Mouse (Mus musculus) kidney, adult 11 months (tissue): ENCODE results near the gene Pde4dip.

Source experiments
- DNase-seq: peaks from one replicate; pipeline ENCODE4 v3.0.0; 2022

The Pde4dip gene

DNA sequence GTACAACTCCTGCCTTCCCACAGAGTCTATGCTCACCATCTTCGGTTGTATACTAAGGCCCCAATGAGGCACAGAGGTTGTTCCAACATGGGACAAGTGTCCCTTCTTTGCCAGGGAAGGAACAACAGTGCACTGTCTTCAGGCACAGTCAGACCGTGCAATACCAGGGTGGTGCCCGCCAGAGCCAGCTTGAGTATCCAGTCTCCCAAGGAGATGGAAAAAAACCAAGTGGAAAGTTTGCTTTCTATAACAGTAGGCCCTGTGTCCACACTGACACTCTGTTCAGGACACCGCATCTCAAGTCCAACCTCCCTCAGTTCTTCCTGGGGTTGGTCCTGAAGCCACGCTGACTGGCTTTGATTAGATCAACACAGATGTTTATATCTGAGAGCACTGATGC, 87.8 kb downstream of the Pde4dip start:
- DNase-seq = no peak

DNA sequence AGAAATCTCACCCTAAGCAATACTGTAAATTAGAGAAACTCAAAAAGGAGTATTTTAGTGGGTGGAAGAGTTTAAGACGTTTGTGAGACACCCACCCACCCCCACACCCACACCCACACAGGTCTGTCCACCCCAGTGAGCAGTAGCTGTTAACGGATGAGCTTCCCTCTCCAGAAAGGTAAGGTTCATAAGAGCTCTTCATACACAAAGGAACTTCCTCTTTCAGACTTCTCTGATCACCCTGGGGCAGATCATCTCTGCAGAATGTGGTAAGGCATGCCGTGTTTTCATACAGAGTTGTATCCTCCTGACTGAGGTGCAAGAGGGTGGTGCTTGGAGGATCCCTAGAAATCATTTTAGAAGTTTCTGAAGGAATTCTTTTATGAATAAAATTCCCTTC, 88.5 kb downstream of the Pde4dip start:
- DNase-seq = no peak

DNA sequence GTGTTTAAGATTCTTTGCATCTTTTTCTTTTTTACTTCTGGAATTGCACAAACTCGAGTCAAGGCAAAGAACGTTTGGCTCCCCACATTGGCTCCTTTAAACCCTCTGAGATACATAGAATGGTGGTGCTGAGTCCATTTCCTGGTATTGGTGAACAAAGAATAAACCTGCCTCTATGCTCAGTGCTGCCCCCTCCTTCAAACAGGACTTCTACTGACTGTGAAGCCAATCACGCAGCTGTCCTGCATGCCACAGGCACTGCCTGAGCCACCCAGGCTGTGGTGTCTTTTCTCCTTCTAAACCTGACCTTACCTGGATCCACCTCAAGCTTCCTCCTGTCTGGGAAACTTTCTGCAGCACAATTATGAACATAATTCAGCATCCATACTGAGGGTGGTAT, 89.2 kb downstream of the Pde4dip start:
- DNase-seq = no peak

DNA sequence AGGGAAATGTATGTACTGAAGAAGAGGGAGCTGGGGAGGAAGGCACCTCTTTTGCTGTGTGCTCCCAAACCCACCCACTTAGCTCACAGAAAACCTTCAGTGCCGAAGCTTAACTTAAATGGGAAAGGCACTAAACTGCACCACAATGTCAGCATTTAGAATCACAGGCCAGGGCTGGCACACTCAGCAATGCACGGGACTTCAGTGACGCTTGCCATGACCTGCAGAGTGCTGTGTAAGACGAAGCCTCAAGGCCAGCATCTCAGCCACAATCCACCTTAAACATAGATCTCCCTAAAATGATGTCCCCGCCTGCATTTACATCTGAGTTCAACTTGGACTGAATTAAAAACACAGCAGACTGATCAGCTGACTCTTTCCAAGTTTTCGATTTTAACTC, 91.1 kb downstream of the Pde4dip start:
- DNase-seq = no peak

DNA sequence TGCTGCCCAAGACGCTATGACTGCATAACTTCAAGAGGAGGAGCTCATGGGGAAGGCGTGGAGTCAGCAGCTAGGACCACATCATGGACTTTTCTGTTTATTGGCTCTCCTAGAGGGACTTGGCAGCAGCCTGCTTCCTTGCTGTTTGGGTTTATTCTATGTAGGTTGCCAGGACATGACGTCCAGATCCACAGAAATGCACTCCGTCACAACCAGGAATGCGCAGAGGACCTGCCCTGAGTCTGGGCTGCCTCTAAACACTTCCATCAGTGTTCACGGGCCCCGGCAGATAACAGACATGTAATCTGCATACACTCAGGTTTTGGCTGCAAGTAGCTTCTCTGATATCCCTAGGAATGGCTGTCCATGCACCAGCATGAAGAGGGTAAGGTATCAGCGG, 94.5 kb downstream of the Pde4dip start:
- no peak for DNase-seq

DNA sequence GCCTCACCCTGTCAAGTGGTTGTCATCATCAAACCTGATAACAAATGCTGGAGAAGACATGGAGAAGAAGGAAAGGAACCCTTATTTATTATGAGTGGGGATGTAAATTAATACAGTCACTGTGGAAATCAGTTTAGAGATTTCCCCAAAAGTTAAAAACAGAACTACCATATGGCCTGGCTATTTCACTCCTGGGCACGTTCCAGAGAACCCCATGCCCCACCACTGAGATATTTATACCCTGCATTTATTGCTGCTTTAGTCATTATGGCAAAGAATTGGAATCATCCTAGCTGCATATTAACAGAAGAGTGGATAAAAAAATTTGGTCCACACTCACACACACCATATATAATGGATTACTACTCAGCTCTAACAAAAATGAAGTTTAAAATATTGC, 98.4 kb downstream of the Pde4dip start:
- no peak for DNase-seq

DNA sequence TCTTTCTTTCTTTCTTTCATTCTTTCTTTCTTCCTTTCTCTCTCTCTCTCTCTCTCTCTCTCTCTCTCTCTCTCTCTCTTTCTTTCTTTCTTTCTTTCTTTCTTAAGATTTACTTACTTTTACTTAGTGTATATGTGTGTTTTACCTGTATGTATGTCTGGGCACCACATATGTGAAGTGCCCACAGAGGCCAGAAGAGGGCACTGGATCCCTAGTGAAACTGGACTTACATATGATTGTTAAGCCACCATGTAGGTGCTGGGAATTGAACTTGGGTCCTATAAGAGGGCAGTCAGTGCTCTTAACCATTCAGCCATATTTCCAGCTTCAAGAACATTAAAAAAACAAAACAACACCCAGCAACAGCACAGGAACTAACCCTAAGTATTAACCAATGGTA, 99.2 kb downstream of the Pde4dip start:
- DNase-seq = no peak

DNA sequence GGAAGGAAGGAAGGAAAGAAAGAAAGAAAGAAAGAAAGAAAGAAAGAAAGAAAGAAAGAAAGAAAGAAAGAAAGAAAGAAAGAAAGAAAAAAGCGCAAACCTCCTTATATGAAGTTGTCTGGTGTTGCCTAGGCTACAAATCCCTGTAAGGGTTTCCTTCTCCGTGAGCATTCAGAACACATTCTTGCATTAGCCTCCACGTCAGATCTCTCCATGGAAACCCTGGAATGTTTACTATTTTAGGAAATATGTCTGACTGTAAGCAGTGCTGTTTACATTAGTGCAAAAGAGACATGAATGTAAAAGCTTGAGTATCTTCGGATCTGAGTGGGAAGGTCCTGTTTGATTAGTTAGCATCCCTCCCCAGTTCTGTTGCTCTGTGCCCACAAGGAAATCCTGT, 112.3 kb downstream of the Pde4dip start:
- DNase-seq = no peak

DNA sequence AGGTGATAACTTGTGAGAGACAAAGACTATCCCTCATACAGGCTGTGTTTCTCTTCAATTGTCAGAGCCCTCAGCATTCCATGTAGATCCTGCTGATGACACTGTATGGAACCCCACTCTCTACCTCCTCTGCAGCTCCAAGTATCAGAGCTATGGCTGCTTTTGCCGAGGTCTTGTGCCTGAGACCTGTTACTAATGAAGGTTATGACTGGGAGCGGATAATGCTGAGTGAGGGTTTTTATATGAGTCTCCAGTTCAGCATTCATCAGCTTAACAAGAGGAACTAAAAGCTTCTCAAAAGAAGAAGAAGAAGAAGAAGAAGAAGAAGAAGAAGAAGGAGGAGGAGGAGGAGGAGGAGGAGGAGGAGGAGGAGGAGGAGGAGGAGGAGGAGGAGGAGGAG, 112.8 kb downstream of the Pde4dip start:
- DNase-seq = no peak

DNA sequence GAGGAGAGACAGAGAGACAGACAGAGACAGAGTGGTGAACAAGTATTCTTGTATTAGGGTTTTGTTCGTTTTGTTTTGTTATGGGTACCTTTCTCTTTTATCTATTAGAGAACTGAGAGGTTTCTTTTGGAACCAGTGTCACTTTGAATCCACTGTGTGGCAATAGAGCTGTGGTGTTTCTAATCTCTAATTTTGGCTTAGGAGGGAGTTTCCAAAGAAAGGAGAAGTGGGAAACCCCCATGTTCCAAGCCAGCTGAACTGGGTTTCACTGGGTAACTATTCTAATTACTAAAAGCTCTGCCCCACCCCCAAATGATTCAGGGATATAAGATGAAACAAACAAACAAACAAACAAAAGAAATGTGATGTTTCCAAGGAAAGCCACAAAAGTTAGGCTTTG, 113.6 kb downstream of the Pde4dip start:
- no peak for DNase-seq

DNA sequence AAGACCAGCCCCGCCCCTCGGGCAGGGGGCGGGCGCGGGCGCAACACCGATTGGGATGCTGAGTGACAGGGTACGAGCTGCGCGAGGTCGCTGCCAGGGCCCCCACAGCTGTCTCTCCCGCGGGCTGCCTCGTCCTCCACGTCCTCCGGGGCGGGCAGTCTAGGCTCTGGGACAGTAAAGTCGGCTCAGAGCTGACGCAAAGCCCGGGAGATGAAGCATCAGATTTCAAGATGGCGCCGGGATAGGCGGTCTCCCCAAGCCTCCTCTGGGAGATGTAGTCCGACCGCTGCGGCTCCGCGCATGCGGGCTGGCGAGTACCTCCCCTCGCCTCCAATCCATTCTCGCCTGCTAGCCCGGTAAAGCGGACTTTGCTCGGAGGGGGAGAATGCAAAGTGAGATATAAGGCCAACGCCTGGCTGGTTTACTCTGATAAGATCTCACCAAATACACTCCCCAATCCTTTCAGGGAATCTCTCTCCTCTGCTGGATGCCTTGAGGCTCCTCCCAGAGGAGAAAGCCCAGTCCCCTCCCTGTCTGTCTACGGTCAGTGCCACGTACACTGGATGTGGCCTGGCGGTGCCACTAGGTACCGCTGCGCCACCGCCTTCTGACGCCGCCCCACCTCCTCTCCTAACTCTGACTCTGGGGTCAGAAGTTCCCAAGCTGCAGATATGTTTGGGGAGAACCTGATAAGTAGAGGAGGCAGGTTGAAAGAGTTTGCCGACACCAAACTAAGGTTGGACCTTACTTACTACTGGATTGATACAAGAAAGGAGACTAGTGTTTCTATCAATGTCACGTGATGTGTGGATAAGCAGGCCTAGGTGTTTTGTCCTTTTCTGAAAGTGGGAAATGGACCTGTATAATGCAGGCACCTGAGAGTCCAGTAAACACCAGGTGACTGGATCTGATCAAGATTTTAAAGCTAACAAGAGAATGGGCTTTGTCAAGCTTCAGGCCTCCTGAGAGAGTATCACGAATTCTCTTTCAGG, 120.4 kb downstream of the Pde4dip start:
- peak; percentile 97 for DNase-seq

DNA sequence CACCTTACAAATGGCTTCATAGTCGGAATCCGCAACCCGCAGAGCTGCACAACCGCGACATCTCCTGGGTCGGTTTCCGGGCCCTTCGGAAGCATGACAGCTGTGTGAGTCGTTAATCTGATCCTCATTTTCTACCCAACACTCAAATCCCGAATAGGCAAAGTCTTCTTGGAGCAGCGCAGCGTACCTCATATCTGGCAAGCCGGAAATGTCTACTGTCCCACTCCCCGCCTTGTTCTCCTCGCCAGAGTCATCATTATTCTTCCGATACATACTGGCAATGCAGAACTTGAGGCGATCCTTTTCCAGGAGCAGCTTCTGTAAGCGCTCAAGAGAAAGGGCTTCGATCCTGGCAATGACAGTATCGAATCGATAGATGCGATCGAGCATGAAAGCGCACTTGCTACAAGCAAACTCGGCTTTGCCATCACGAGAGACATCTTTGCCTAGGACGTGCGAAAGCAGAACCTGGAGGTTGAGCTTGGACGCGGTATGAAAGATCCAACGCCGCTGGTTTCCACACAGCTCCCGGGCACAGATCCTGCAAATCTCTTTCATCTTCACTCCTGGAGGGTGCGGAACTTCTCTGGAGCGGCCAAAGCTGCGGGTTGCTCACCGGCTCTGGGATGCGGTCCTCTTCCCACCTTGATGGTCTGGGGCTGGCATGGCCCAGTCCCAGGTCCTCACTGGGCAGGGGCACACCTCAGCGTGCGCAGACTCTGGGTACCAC, 121.3 kb downstream of the Pde4dip start:
- peak; percentile 23 for DNase-seq

DNA sequence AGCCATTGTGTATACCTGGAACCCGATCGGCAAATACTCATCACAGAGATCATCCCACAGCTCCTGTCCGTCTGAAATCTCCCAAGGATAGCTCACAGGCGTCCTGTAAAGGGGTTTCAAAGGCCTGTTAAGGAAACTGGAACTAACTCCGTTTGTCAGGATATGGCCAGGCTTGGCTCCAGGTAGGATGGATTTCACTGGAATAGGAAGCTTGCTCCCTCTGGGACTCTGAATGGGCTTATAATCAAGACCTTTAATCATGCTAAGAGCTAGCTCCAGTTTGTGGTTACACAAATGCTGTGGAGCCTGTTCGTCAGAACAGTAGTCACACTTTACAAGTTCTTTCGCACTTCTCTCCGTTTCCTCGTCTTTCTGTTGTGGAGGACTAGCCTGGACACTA, 122.0 kb downstream of the Pde4dip start:
- no peak for DNase-seq

DNA sequence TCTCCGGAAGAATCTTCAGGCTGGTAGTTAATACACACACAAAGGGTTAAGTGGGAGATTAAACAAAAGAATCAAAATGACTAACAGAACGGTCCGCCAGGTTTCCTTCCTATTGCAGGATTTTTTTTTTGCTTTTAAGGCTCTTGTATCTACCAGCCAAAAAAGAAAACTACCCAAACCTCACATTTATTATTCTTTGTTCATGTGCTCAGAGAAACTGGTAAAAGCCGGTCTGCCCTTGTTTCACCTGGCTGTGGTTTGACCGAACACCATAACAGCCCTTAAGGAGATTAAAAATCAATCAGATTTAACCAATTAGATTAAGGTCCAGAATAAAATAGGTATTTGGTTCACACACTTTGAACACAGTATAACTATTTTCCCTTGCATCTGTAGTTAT, 124.4 kb downstream of the Pde4dip start:
- DNase-seq = peak; percentile 48

DNA sequence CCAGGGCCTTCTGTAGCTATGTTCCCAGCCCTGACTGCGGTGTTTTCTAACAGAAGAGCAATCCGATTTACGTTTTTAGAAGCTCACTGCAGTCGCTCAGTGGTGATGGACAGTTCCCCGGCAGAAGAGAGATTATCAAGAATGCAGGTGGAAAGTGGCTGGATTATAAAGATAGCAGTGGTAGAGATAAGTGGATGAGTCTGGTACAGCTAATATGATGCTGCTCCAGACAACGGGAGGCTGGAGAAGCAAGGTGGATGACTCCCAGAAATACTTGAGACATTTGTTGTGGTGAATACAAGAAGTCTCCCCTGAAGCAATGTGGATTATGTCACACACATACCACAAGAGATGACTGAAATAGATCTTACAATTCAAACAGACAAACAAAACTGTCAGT, 126.6 kb downstream of the Pde4dip start:
- no peak for DNase-seq

DNA sequence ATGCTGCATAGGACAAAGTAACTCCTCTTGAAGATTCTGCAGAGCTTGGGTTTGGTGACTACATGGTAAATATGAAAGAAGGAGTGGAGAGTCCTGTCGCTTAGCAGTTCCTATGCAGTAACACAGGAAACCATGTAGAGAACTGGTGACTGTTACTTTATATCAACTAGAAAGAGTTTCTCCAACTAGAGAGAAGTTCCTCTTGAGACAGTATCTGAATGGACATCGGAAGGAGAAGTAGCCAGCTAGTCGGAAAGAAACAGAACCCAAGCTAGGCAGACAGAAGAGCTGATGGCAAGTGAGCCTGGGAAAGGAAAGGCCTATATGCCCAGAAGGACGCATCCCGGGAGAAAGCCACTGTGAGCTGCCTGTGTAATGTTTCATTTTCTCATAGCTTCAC, 127.3 kb downstream of the Pde4dip start:
- no peak for DNase-seq

DNA sequence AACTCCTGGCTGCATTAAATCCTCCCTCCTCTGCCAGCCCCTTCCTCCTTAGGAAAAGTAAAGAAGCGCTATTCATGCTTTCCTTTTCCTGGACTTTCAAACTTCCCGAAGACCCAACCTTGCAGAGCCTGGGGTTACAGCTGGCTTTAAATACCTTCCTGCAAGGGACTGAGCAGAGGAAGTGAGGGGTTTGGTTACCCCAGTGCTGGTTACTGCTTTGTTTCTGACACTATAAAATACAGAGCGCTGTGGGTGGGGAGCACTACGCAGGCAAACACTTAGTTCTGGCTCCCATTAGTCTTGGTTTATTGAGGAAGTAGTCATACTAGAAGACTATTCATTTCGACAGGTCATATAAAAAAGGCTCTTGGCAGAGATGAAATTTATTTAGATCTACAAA, 128.7 kb downstream of the Pde4dip start:
- DNase-seq = no peak

DNA sequence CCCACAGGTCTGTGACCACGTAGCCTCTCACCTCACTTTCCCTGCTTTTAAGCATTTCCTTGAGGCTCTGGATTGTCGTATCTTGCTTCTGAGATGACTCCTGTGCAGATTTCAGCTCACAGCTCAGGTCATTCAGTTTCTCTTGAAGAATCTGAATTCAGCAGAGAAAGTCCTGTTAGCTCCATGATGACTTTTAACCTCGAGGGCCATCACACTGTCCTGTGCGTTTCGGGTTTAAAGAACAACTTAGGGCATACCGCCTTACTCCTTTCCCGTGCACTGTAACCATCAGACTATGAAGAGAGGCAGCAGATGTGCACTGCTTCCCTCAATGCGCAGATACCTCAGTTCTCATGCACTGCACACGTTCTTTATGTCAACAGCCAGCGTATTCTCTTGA, 131.0 kb downstream of the Pde4dip start:
- DNase-seq = peak; percentile 25

DNA sequence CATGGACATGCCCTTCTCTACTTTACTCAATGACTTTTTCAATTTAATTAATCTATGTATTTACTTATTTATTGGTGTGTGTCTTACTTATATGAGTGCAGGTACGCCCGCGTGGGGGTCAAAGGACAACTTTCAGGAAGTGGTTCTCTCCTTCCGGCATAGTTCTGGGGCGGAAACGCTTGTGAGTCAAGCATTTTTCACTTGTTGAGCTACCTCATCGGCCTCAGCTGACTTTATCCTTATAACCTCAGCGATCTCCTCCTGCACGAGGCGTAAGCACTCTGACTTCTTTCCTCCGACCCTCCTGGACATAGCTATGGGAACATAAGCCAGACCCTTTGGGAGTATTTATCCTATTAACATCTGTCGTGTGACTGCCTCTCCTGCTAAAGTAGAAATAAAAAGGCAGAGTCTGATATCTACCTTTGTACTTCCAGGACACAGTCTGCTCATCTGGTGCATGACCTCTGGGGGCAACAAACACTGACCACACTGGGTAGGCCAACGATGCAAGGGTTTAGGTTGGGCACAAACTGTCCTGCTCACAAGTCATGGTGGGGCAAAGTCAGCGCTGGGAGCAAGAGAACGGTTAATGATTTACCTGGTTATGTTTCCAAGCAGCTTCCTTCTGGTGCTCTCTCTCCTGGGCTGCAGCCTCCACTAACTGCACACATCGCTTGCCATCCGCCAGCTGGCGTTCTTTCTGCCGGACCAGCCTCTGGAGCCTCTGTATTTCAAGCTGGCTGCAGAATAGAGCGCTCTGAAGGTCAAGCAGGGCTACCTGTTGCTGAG, 132.0 kb downstream of the Pde4dip start:
- DNase-seq = peak; percentile 97

DNA sequence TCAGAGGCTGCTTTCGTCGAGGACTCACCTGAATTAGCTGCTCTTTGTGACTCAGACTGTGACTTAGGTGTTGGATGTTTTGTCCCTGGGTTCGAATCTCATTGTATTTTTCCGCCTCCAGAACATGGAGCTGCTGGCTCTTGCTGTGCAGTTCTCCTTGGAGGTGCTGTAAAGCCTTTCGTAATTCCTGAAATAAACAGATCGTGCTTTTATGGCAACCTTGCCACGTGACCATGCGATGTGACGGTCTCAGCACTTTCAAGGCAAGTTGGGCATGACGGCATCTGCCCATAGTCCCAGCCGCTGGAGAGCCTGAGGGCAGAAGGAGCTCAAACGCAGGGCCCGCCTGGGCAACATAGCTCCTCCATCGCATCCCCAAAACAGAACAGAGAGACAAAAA, 133.1 kb downstream of the Pde4dip start:
- DNase-seq = peak; percentile 80

DNA sequence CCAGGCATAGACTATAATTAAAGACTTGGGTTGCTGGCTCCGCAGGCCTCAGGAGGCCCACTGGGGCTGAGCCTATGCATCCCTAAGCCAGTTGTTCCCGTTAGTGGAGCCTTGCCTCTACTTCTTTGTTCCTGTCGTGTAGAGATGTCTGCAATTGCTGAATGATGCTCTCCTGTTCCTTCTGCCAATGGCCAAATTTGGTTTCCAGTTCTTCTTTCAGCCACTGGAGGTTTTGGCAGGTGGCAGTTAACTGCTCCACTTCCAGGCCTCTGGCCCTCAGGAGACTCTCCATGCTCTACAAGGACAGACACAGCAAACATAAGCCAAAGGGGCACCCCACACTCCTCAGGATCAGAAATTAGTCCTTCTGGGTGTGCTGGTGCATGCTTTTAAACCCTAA, 135.6 kb downstream of the Pde4dip start:
- DNase-seq = no peak

DNA sequence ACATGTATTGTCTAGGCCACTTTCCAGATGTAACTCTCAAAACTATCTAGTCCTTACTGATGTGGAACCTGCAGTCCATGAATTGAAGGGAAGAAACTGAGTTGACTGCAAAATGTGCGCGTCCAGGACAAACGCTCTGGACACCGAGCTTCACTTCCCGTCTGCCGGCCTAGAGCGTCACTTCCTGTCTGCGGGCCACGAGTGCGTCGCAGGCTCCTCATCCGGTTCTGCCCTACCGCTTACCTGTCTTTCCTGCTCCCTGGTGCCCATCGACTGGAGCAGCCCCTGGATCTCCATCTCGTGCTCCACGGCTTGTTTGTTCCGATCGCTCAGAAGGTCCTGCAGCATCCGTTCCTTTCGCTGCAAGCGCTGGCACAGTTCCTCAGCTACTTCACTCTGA, 136.9 kb downstream of the Pde4dip start:
- DNase-seq = no peak

DNA sequence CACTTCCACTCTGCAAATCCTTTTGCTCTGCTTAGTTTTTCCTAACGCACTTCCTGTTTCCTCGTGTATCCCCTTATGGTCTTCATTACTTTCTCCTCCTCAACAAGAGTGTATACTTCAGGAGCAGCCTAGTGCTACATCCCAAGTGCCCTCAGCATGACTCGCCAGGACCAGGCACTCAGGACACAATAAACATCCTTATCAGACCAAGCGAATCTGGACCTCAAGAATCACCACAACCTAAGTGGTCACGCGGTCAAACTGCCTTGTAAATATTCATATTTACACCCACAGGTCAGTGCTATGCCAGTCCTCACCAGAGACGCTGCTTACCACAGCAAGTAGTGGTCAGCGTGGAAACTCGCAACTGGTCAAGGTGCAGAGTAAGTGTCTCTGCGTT, 139.7 kb downstream of the Pde4dip start:
- DNase-seq = no peak
